Mouse (Mus musculus) limb, embryonic 15.5 days (tissue): ENCODE measurements around the gene Phf11d. TPM values are rescaled to one million over a fixed set of nuclear protein-coding genes. Genes with fewer than 3 reads are reported as not detected.
"Not testable (repeated sequence)": the region's sequence is repeated elsewhere in the genome, so short reads cannot be mapped to it uniquely, and the experiment has no call there.

Experiments
- ATAC-seq: fragments of 200-750 bp; cut with Nextera tagmentation; 2 replicates; pipeline ENCODE4 v1.8.0; 2017; ENCODE audit warnings: low read depth, moderate TSS enrichment; ENCODE audit not compliant: insufficient number of reproducible peaks, low FRiP score, low TSS enrichment
- H3K27ac ChIP-seq: fragments of 300-500 bp; sonication (generic); 2 replicates; pipeline ENCODE4 v1.5.1; 2015; ENCODE audit warnings: moderate library complexity, mild to moderate bottlenecking, inconsistent platforms
- H3K27me3 ChIP-seq: fragments of 300-500 bp; sonication (generic); 2 replicates; pipeline ENCODE4 v1.6.1; 2015; ENCODE audit warnings: inconsistent platforms
- H3K36me3 ChIP-seq: fragments of 300-500 bp; sonication (generic); 2 replicates; pipeline ENCODE4 v1.6.1; 2015; ENCODE audit warnings: inconsistent platforms
- H3K4me1 ChIP-seq: fragments of 300-500 bp; sonication (generic); 2 replicates; pipeline ENCODE4 v1.6.1; 2015; ENCODE audit warnings: inconsistent platforms
- H3K4me2 ChIP-seq: fragments of 300-500 bp; sonication (generic); 2 replicates; pipeline ENCODE4 v1.6.1; 2015; ENCODE audit warnings: mild to moderate bottlenecking, inconsistent platforms
- H3K4me3 ChIP-seq: fragments of 300-500 bp; sonication (generic); 2 replicates; pipeline ENCODE4 v1.5.1; 2015; ENCODE audit warnings: mild to moderate bottlenecking, inconsistent platforms
- H3K9ac ChIP-seq: fragments of 300-500 bp; sonication (generic); 2 replicates; pipeline ENCODE4 v1.6.1; 2015; ENCODE audit warnings: inconsistent platforms
- H3K9me3 ChIP-seq: fragments of 300-500 bp; sonication (generic); 2 replicates; pipeline ENCODE4 v1.6.1; 2016; ENCODE audit warnings: inconsistent platforms
- WGBS: fragments of 180-500 bp; shearing (Covaris S2); methylation state at CpG from one replicate; pipeline ENCODE4 v1.1.7; 2015; 5-methylcytosine and 5-hydroxymethylcytosine counted together
- polyA plus RNA-seq: library from polyadenylated mRNA; unstranded; fragments of >200 nt; fragmentation: Nextera tagmentation; extraction: Ambion mirVana; gene quantifications from 2 replicates; pipeline ENCODE4 v1.2.1, GENCODE M21; 2015

The Phf11d gene
- polyA plus RNA-seq, 1 experiment from 2014 or later, result 1.5 TPM

GRCm38 (mm10) chr14:59319970-59320369 is 45.3 kb downstream of the Phf11d start:
- H3K9ac ChIP-seq, H3K4me2 ChIP-seq, H3K36me3 ChIP-seq, H3K4me1 ChIP-seq, H3K27me3 ChIP-seq, H3K9me3 ChIP-seq, H3K4me3 ChIP-seq, ATAC-seq, H3K27ac ChIP-seq: not testable (repeated sequence)
- WGBS, result 70% methylated on average over 6 of the region's 6 CpGs

- not testable (repeated sequence) for H3K4me3 ChIP-seq, H3K4me1 ChIP-seq, H3K27me3 ChIP-seq, H3K4me2 ChIP-seq, H3K36me3 ChIP-seq, ATAC-seq, H3K9me3 ChIP-seq, H3K27ac ChIP-seq, H3K9ac ChIP-seq
- 72% methylated on average over 3 of the region's 3 CpGs for WGBS
These were observed 46.2 kb downstream of the Phf11d start for GRCm38 (mm10) chr14:59319036-59319435.

Other genes with a start within 250 kb of the Phf11d start
- gene 1700129C05Rik, start 222.6 kb downstream of the Phf11d start, polyA plus RNA-seq, result not detected in 2 replicates
- not detected in 2 replicates for gene Gm5142, start 186.7 kb downstream of the Phf11d start, polyA plus RNA-seq
- 40.4 and 42.6 TPM in 2 replicates for gene Rcbtb1, start 164.3 kb downstream of the Phf11d start, polyA plus RNA-seq
- not detected in 2 replicates for gene Gm6904, start 105.3 kb downstream of the Phf11d start, polyA plus RNA-seq
- not detected in 2 replicates for gene Phf11a, start 67.9 kb downstream of the Phf11d start, polyA plus RNA-seq
- 0.51 and 0.74 TPM in 2 replicates for gene Phf11b, start 24.1 kb downstream of the Phf11d start, polyA plus RNA-seq
- gene Phf11c, start 29.9 kb upstream of the Phf11d start, polyA plus RNA-seq, result 0.47 and 0.54 TPM in 2 replicates
- gene Setdb2, start 75.4 kb upstream of the Phf11d start, polyA plus RNA-seq, result 8.5 and 8.9 TPM in 2 replicates
- 41.0 and 44.5 TPM in 2 replicates for gene Cab39l, start 75.5 kb upstream of the Phf11d start, polyA plus RNA-seq
- gene Cdadc1, start 232.5 kb upstream of the Phf11d start, polyA plus RNA-seq, result 33.6 and 34.3 TPM in 2 replicates